Mouse (Mus musculus) limb, embryonic 12.5 days (tissue): ENCODE data around the gene Tjp2. TPM values are rescaled to one million over a fixed set of nuclear protein-coding genes. Genes with fewer than 3 reads are reported as not detected.
A peak's percentile ranks its signal among the peaks of the same experiment; 100 is the strongest.
"Not testable (repeated sequence)": the region's sequence is repeated elsewhere in the genome, so short reads cannot be mapped to it uniquely, and the experiment has no call there.

Experiments used
- ATAC-seq: fragments of 200-750 bp; cut with Nextera tagmentation; 2 replicates; pipeline ENCODE4 v1.8.0; 2017; ENCODE audit warnings: low read depth, moderate TSS enrichment; ENCODE audit not compliant: insufficient number of reproducible peaks, insufficient read depth, low FRiP score, low TSS enrichment
- H3K27ac ChIP-seq: fragments of 300-500 bp; sonication (generic); 2 replicates; pipeline ENCODE4 v1.5.1; 2016; ENCODE audit warnings: mild to moderate bottlenecking, moderate library complexity
- H3K27me3 ChIP-seq: fragments of 300-500 bp; sonication (generic); 2 replicates; pipeline ENCODE4 v1.6.1; 2016; ENCODE audit warnings: mild to moderate bottlenecking, moderate library complexity
- H3K36me3 ChIP-seq: fragments of 300-500 bp; sonication (generic); 2 replicates; pipeline ENCODE4 v1.6.1; 2016; ENCODE audit warnings: mild to moderate bottlenecking, moderate library complexity
- H3K4me1 ChIP-seq: fragments of 300-500 bp; sonication (generic); replicated peaks from 2 replicates; pipeline ENCODE4 v1.6.1; 2016
- H3K4me2 ChIP-seq: fragments of 300-500 bp; sonication (generic); 2 replicates; pipeline ENCODE4 v1.6.1; 2016; ENCODE audit warnings: mild to moderate bottlenecking, moderate library complexity
- H3K4me3 ChIP-seq: fragments of 300-500 bp; sonication (generic); replicated peaks from 2 replicates; pipeline ENCODE4 v1.5.1; 2016; ENCODE audit warnings: mild to moderate bottlenecking
- H3K9ac ChIP-seq: fragments of 300-500 bp; sonication (generic); replicated peaks from 2 replicates; pipeline ENCODE4 v1.6.1; 2016; ENCODE audit warnings: mild to moderate bottlenecking, moderate library complexity
- H3K9me3 ChIP-seq: fragments of 300-500 bp; sonication (generic); 2 replicates; pipeline ENCODE4 v1.6.1; 2016; ENCODE audit warnings: mild to moderate bottlenecking, moderate library complexity
- WGBS: fragments of 180-500 bp; shearing (Covaris S2); methylation state at CpG from one replicate; pipeline ENCODE4 v1.1.7; 2016; 5-methylcytosine and 5-hydroxymethylcytosine counted together
- polyA plus RNA-seq: library from polyadenylated mRNA; unstranded; fragments of >200 nt; fragmentation: Nextera tagmentation; extraction: Ambion mirVana; gene quantifications from 2 replicates; pipeline ENCODE4 v1.2.1, GENCODE M21; 2016

Tjp2 gene
- polyA plus RNA-seq, 1 experiment from 2014 or later: 28.6 TPM

- ATAC-seq: no peak
- 85% methylated on average over 4 of the region's 5 CpGs for WGBS
- H3K4me3 ChIP-seq: no peak overlapping the region
Measured at GRCm38 (mm10) chr19:24201848-24202247, 23.0 kb downstream of the Tjp2 start.

DNA sequence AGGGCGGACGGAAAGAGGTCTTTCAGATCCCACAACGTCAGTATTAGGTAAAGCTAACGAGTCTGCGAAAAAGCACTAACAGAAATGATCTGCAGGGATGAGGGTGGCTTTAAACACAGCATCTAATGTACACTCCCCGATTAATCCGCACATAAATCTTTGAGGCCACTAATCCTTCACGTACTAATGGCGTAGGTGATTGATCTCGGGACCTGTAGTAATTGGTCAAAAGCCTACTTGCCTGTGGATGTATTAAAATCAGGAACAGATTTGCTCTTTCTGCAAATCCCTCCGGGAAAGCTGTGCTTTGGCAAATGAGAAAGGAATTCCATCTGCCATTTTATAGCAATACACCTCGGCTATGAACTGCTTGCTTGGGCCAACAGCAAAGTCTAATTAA is 24.3 kb downstream of the Tjp2 start:
- no peak overlapping the region for H3K27ac ChIP-seq
- peaks cover 14% of the 10 kb centered on the region for H3K4me1 ChIP-seq
- H3K36me3 ChIP-seq: no peaks in the 10 kb centered on the region
- H3K9me3 ChIP-seq: no peaks in the 10 kb centered on the region
- 13% methylated on average over 12 of the region's 12 CpGs for WGBS
- H3K4me3 ChIP-seq: peak overlapping the region; percentile 23
- peak; percentile 45; the same call in 1 of the 2 replicates for ATAC-seq
- no peaks in the 10 kb centered on the region for H3K27me3 ChIP-seq
- peak overlapping the region; percentile 49 for H3K4me2 ChIP-seq
- H3K9ac ChIP-seq: no peak overlapping the region

More at GRCm38 (mm10) chr19:24201848-24202247, 23.0 kb downstream of the Tjp2 start:
- Histone ChIP-seq H3K4me1 (peaks cover 14% of the 10 kb centered on the region), H3K9ac (no peak overlapping the region), H3K4me2 (no peak overlapping the region), H3K27ac (no peak overlapping the region), H3K9me3 (no peaks in the 10 kb centered on the region), H3K27me3 (no peaks in the 10 kb centered on the region), H3K36me3 (no peaks in the 10 kb centered on the region)

GRCm38 (mm10) chr19:24198676-24199303 is 26.0 kb downstream of the Tjp2 start:
- H3K36me3 ChIP-seq: no peaks in the 10 kb centered on the region
- no peaks in the 10 kb centered on the region for H3K27me3 ChIP-seq
- 39% methylated on average over 11 of the region's 11 CpGs for WGBS
- no peak overlapping the region for H3K4me2 ChIP-seq
- H3K4me3 ChIP-seq: no peak overlapping the region
- peaks cover 14% of the 10 kb centered on the region for H3K4me1 ChIP-seq
- ATAC-seq: no peak
- no peak overlapping the region for H3K27ac ChIP-seq
- no peak overlapping the region for H3K9ac ChIP-seq
- H3K9me3 ChIP-seq: peaks cover 5% of the 10 kb centered on the region

- H3K4me3 ChIP-seq: no peak overlapping the region
- H3K27me3 ChIP-seq: no peaks in the 10 kb centered on the region
- H3K9ac ChIP-seq: no peak overlapping the region
- WGBS: 27% methylated on average over 3 of the region's 3 CpGs
- no peak for ATAC-seq
- H3K4me1 ChIP-seq: peaks cover 14% of the 10 kb centered on the region
- no peaks in the 10 kb centered on the region for H3K36me3 ChIP-seq
- H3K4me2 ChIP-seq: no peak overlapping the region
- H3K9me3 ChIP-seq: peaks cover 5% of the 10 kb centered on the region
- H3K27ac ChIP-seq: no peak overlapping the region
Measured at GRCm38 (mm10) chr19:24197338-24197737, 27.5 kb downstream of the Tjp2 start.

GRCm38 (mm10) chr19:24195224-24195623 is 29.6 kb downstream of the Tjp2 start:
- 84% methylated on average over 7 of the region's 7 CpGs for WGBS
- Histone ChIP-seq H3K4me3 (no peak overlapping the region), H3K9me3 (peaks cover 5% of the 10 kb centered on the region), H3K36me3 (no peaks in the 10 kb centered on the region), H3K4me2 (no peak overlapping the region), H3K9ac (no peak overlapping the region), H3K4me1 (peaks cover 10% of the 10 kb centered on the region), H3K27me3 (no peaks in the 10 kb centered on the region), H3K27ac (no peak overlapping the region)
- ATAC-seq: no peak

GRCm38 (mm10) chr19:24194216-24194615 is 30.6 kb downstream of the Tjp2 start:
- Histone ChIP-seq H3K27ac (no peak overlapping the region), H3K4me1 (peaks cover 6% of the 10 kb centered on the region), H3K9me3 (peaks cover 5% of the 10 kb centered on the region), H3K4me2 (no peak overlapping the region), H3K9ac (no peak overlapping the region), H3K36me3 (no peaks in the 10 kb centered on the region), H3K27me3 (no peaks in the 10 kb centered on the region), H3K4me3 (no peak overlapping the region)
- no peak for ATAC-seq
- WGBS: 94% methylated on average over 4 of the region's 4 CpGs

GRCm38 (mm10) chr19:24192946-24193345 is 31.9 kb downstream of the Tjp2 start:
- peaks cover 5% of the 10 kb centered on the region for H3K9me3 ChIP-seq
- H3K36me3 ChIP-seq: no peaks in the 10 kb centered on the region
- no peaks in the 10 kb centered on the region for H3K4me1 ChIP-seq
- no peak overlapping the region for H3K9ac ChIP-seq
- 91% methylated on average over 5 of the region's 5 CpGs for WGBS
- H3K27me3 ChIP-seq: no peaks in the 10 kb centered on the region
- ATAC-seq: no peak
- no peak overlapping the region for H3K4me3 ChIP-seq
- no peak overlapping the region for H3K27ac ChIP-seq
- no peak overlapping the region for H3K4me2 ChIP-seq

DNA sequence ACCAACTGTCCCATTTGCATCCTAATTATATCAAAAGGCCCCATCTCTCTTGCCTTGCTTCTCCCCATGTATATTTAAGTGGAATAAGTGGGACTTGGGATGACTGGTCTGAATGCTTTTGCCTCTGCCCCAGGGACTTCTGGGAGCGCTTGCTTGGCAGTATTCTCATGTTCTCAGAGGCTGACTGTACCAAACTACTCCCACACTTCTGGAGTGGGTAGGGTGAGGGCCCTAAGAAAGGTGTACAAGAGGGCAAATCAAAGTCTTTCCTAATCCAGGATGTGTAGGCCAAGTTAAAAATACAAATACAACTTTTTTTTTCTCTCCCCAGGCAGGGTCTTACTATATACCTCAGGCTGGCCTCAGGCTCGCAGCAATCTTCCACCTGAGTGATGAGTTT is 37.0 kb downstream of the Tjp2 start:
- H3K4me1 ChIP-seq: no peaks in the 10 kb centered on the region
- H3K4me3 ChIP-seq: no peak overlapping the region
- WGBS: 92% methylated on average over 2 of the region's 2 CpGs
- ATAC-seq: no peak
- no peaks in the 10 kb centered on the region for H3K36me3 ChIP-seq
- no peaks in the 10 kb centered on the region for H3K9me3 ChIP-seq
- no peaks in the 10 kb centered on the region for H3K27me3 ChIP-seq
- H3K4me2 ChIP-seq: no peak overlapping the region
- no peak overlapping the region for H3K9ac ChIP-seq
- no peak overlapping the region for H3K27ac ChIP-seq

- 76% methylated on average over 1 of the region's 1 CpGs for WGBS
- H3K4me3 ChIP-seq: not testable (repeated sequence)
Measured at GRCm38 (mm10) chr19:24187358-24187757, 37.5 kb downstream of the Tjp2 start.

DNA sequence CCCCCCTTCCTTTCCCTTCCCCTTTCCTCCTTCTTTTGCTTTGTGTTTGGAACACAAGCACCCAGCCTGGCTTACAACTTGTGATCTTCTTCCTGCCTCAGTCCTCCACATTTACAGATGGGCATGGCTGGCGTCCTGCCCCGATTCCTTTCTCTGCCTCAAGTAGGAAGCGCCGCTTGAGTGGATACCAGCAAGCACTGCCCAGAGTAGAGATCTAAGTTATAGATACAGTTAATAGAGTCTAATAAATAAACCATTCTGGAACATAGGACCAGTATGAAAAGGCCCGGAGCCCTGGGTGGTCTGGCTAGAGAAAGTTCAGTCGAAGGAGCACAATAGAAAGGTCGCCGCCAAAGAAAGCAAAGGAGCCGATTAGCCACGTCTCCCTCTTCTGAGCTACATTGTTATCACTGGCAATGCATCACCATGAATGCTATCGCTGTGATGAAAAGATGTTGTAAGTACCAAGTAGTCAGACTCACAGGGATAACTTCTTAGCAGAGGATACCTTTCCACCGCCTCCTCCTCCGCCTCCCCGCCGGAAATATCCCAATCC is 41.1 kb downstream of the Tjp2 start:
- 91% methylated on average over 15 of the region's 15 CpGs for WGBS
- H3K4me3 ChIP-seq: no peak overlapping the region
- H3K27ac ChIP-seq: no peak overlapping the region
- H3K4me1 ChIP-seq: no peaks in the 10 kb centered on the region
- H3K36me3 ChIP-seq: no peaks in the 10 kb centered on the region
- no peaks in the 10 kb centered on the region for H3K27me3 ChIP-seq
- no peak overlapping the region for H3K9ac ChIP-seq
- no peak for ATAC-seq
- H3K9me3 ChIP-seq: no peaks in the 10 kb centered on the region
- no peak overlapping the region for H3K4me2 ChIP-seq

More at GRCm38 (mm10) chr19:24187358-24187757, 37.5 kb downstream of the Tjp2 start:
- not testable (repeated sequence) for H3K27ac ChIP-seq, ATAC-seq, H3K4me1 ChIP-seq, H3K36me3 ChIP-seq, H3K4me2 ChIP-seq, H3K9me3 ChIP-seq, H3K9ac ChIP-seq, H3K27me3 ChIP-seq

- H3K4me2 ChIP-seq: no peak overlapping the region
- no peak overlapping the region for H3K9ac ChIP-seq
- no peaks in the 10 kb centered on the region for H3K4me1 ChIP-seq
- no peak overlapping the region for H3K27ac ChIP-seq
- no peaks in the 10 kb centered on the region for H3K27me3 ChIP-seq
- no peak for ATAC-seq
- no peaks in the 10 kb centered on the region for H3K36me3 ChIP-seq
- WGBS: 74% methylated on average over 8 of the region's 8 CpGs
- H3K9me3 ChIP-seq: no peaks in the 10 kb centered on the region
- H3K4me3 ChIP-seq: no peak overlapping the region
Measured at GRCm38 (mm10) chr19:24180415-24180814, 44.4 kb downstream of the Tjp2 start.

DNA sequence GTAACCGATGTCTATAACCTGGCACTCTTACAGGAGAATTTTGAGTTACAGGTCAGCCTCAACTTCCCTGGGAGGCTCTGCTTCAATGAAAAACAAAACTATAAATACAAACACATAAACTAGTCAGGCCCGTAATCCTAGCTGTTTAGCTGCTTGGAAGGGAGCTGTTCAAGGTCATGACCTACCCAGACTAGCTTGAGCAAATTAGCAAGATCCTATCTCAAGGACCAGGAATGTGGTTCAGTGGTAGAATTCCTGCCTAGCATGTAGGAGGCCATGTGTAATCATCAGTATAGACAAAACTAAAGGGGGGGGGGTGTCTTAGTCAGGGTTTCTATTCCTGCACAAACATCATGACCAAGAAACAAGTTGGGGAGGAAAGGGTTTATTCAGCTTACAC is 46.7 kb downstream of the Tjp2 start:
- Histone ChIP-seq H3K4me3 (no peak overlapping the region), H3K27me3 (no peaks in the 10 kb centered on the region), H3K27ac (no peak overlapping the region), H3K9ac (no peak overlapping the region), H3K36me3 (no peaks in the 10 kb centered on the region), H3K9me3 (no peaks in the 10 kb centered on the region), H3K4me1 (peaks cover 12% of the 10 kb centered on the region), H3K4me2 (no peak overlapping the region)
- 55% methylated on average over 2 of the region's 2 CpGs for WGBS
- no peak for ATAC-seq
